Mouse (Mus musculus) Muller cell, postnatal 12 days (primary cell): Measurements from ENCODE around the gene Plekhn1.

Source experiments
- DNase-seq: peaks from one replicate; pipeline ENCODE4 v3.0.0-alpha.2; 2015; ENCODE audit errors: inconsistent ontology term

Plekhn1 gene

DNA sequence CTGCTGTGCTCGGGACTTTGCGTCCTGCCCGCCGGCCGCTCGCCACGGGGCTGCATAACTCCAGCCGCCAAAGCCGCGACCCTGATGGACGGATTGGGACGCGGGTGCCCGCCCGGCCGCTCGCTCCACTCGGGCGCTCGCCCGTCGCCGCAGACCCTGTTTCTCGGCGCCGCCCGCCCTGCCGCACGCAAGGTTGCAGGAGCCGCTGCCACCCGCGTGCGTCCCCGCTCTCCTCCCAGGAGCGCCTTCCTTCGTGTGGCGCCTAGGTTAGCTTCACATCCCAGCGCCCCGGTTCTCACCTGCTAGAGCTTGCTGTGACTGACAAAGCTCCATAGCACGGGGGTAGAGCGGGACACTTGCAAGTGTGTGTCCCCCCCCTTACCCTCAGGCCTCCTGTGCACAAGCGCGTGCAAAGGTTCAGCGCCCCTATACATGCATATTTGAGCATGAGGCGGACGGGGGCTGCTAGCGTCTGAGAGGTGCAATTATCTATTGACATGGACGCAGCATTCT lies at the start of gene Plekhn1:
Gene Plekhn1, minus strand, starts transcription at position 157 of the 513 bp plus-strand sequence.
- DNase-seq, result peak; percentile 80

GRCm38 (mm10) chr4:156255078-156255839 lies 20.6 kb upstream of the Plekhn1 start, which contains the start of gene Samd11:
Gene Samd11 (minus strand): TSS chr4:156255657.
- DNase-seq, result no peak

GRCm38 (mm10) chr4:156254361-156255077 lies 19.9 kb upstream of the Plekhn1 start:
- DNase-seq, result no peak

GRCm38 (mm10) chr4:156253043-156253442 lies 18.4 kb upstream of the Plekhn1 start:
- DNase-seq, result no peak

- no peak for DNase-seq
Measured at GRCm38 (mm10) chr4:156252619-156253018, 18.0 kb upstream of the Plekhn1 start.

- no peak for DNase-seq
Measured at GRCm38 (mm10) chr4:156252140-156252539, 17.5 kb upstream of the Plekhn1 start.

DNA sequence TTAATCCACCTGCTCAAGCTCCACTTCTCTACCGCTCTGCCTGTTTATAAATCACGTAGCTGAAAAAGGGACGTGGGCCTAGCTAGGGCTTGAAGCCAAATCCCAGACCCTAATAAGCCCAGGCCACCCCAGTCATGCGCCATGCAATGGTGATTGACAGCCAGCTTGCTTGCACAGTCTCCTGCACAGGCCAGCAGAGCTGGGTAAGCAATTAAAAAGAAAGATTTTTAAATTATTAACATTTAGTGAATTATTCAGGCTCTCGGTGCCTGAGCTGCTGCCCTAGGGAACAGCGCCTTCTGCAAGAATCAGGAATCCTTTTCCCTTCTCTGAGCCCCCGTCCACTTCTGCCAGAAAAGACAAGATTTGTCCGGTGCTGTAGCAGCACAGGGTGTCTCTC lies 16.4 kb upstream of the Plekhn1 start:
- no peak for DNase-seq

DNA sequence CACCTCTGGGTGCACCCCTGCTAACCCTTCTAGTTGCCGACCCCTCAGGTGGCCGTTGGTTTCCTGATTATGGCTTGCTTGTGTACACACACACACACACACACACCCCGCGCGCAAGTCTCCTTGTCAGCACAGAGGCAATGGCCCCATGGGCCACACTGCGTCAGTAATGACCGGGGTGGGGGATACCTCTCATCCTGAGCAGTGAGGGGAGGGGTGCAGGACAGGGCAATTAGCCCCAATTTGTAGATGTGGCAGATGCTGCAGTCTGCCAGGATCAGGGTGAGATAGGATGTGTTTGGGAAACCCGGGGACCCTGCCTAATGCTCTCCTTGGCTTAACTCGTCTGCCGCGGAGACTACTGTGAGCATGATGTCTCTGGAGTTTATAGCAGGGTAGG lies 14.9 kb upstream of the Plekhn1 start:
- DNase-seq, result no peak

DNA sequence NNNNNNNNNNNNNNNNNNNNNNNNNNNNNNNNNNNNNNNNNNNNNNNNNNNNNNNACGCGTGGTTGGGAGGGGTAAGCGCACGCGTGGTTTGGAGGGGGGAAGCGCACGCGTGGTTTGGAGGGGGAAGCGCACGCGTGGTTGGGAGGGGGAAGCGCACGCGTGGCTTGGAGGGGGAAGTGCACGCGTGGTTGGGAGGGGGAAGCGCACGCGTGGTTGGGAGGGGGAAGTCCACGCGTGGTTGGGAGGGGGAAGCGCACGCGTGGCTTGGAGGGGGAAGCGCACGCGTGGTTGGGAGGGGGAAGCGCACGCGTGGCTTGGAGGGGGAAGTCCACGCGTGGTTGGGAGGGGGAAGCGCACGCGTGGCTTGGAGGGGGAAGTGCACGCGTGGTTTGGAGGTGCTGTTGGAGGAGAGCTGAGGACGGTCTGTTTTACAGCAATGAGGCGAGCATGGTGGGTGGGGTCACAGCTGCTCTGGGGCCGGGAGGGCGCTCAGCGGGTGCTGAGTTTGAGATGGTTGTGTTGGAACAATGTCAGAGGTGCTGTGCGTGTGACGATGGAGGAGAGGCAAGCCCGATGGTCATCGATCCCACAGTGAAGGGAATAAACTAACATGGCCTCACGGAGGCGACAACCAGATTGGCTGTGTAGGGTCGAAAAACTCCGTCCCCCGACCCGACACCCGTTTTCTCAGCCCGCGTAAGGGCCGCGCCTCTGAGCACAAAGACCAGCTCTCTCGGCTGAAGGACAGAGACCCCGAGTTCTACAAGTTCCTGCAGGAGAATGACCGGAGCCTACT lies 2.2 kb upstream of the Plekhn1 start:
- peak; percentile 19 for DNase-seq

GRCm38 (mm10) chr4:156235808-156236533 lies 1.3 kb upstream of the Plekhn1 start, which contains the start of gene Noc2l:
Gene Noc2l (plus strand): TSS chr4:156236010.
- DNase-seq, result peak; percentile 96

GRCm38 (mm10) chr4:156235360-156235770 lies 708 bp upstream of the Plekhn1 start:
- DNase-seq, result no peak

- peak; percentile 30 for DNase-seq
Measured at GRCm38 (mm10) chr4:156234021-156234501, 596 bp downstream of the Plekhn1 start.

DNA sequence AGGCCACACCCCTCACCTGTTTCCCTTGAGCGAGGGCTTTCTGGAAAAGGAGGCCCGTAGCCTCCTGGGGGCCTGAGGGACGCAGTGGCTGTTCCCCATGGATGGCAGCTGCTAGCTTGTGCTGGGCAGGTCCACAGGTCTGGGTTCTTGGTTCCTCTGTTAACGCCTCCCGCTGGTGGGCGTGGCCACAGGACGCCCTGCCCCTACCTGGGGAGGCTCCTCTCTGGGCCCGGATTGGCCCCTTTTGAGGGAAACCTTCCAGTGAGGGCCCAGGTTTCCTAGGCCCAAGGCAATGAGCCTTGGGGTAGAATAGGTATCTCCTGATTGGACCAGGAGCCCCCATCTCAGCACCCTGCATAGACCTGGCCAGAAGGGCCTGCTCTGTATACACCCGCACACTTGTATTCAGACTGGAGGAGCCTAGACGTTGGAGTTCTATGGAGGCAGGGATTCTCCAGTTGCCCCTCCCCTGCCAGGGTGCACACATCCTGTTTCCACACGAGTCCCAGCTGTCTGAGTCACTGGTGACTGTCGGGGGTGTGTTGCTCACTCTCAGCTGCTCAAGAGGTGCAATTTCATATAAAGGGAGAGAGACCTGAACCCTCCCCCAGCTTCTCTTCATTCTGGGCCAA lies 6.1 kb downstream of the Plekhn1 start:
- DNase-seq, result peak; percentile 31

DNA sequence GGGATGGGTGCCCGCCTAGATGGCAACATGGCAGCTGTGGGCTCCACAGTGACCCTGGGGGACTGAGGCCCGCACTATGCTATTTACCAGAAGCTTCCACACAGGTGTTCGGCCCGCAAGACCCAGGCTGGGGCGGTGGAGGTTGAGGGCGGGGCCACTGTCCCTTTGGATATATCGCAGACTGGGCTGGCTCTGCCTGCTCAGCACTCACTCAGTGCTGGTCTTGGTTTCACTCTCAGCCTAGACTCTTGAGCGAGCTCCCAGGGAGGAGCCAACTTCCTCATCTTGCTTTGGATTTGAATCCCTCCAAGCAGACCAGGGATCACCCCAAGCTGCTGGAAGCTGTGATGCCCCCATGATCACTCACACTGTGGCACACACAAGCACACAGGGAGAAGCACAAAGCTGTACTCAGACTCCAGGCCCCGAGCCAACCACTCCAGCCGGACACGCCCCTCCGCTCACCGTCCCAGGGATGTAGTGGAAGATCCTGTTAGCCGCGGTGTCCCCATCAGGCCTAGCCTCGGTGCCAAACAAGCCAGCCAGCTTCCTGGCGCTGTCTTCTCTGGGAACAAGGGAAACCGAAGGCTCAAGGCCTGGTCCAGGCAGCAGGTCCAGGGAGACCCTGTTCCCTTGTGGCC lies 6.8 kb downstream of the Plekhn1 start:
- DNase-seq, result peak; percentile 40

- DNase-seq, result no peak
Measured at GRCm38 (mm10) chr4:156224276-156224675, 10.4 kb downstream of the Plekhn1 start.

DNA sequence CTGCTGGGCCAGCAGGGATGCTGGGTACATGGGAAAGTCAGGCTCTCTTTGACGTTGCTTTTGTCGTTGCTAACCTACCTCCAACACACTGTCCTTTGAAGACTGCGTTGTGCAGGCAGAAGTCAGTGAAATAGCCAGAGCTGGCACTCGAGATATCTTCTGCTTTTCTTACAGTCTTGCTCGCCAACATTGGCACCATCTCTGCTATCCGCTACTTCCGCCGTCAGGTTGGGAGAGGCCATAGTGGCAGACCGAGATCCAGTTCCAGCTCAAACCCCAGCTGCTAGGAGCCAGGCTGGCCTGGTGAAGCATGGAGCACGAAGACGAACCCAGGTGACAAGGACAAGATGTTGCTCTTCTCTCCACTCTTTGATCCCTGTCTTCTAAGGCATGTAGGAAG lies 14.7 kb downstream of the Plekhn1 start:
- no peak for DNase-seq

DNA sequence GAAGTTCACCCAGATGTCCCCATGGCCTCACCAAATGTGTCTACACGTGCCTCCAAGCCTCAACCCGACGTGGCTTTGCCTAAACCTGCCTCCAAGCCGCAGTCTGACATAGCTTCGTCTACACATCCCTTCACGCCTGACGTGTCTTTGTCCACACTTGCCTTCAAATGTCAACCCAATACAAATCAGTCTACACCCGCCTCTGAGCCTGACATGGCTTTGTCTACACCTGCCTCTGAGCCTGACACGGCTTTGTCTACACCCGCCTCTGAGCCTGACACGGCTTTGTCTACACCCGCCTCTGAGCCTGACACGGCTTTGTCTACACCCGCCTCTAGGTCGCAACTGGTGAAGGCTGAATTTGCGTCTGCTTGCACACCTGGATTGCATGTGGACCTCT lies 16.8 kb downstream of the Plekhn1 start:
- no peak for DNase-seq

GRCm38 (mm10) chr4:156217022-156217669 lies 17.5 kb downstream of the Plekhn1 start:
- DNase-seq, result no peak

DNA sequence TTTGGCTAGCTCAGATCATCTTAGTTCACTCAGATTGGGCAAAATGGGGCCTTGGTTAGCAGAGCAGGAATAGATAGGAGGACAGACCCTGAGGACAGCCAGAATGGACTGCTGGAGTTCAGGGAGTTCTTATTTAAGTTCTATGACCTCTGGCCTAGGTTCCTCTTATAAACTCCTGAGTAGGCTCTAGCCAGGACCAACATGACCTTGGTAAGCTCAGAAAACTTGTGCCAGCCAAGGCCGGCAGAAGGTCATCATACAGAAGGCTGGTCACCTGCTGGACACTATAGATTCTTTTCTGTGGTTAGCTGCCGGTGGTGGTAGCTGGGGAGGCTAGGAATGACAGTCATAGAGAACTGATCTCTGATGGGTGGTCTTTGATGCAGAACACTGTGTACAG lies 18.5 kb downstream of the Plekhn1 start:
- DNase-seq, result no peak

- DNase-seq, result peak; percentile 49
Measured at GRCm38 (mm10) chr4:156215649-156216048, 19.0 kb downstream of the Plekhn1 start, which contains the start of gene Perm1. Gene Perm1 (plus strand): TSS chr4:156215868.
